Mouse (Mus musculus): ENCODE results near the gene Lrrc8b.

Gene Lrrc8b

GRCm38 (mm10) chr5:105484891-105485290, 69.3 kb downstream of the Lrrc8b start:
- no peak for DNase-seq

GRCm38 (mm10) chr5:105490211-105490610, 74.6 kb downstream of the Lrrc8b start:
- DNase-seq = no peak

- no peak for DNase-seq
These were observed 75.8 kb downstream of the Lrrc8b start for GRCm38 (mm10) chr5:105491389-105491788.

GRCm38 (mm10) chr5:105492367-105493246, 77.0 kb downstream of the Lrrc8b start:
- DNase-seq = no peak

- no peak for DNase-seq
These were observed 77.8 kb downstream of the Lrrc8b start for GRCm38 (mm10) chr5:105493377-105493776.

- no peak for DNase-seq
These were observed 78.8 kb downstream of the Lrrc8b start for GRCm38 (mm10) chr5:105494246-105494917.

- DNase-seq = peak; percentile 63
These were observed 79.6 kb downstream of the Lrrc8b start for GRCm38 (mm10) chr5:105494918-105495901.

GRCm38 (mm10) chr5:105496133-105496532, 80.6 kb downstream of the Lrrc8b start:
- no peak for DNase-seq

GRCm38 (mm10) chr5:105496586-105496985, 81.0 kb downstream of the Lrrc8b start:
- no peak for DNase-seq

GRCm38 (mm10) chr5:105498429-105499000, 82.9 kb downstream of the Lrrc8b start:
- DNase-seq = no peak

- DNase-seq = no peak
These were observed 83.8 kb downstream of the Lrrc8b start for GRCm38 (mm10) chr5:105499396-105499795.

- DNase-seq = no peak
These were observed 84.9 kb downstream of the Lrrc8b start for GRCm38 (mm10) chr5:105500132-105501121.

- no peak for DNase-seq
These were observed 85.6 kb downstream of the Lrrc8b start for GRCm38 (mm10) chr5:105501136-105501535.

GRCm38 (mm10) chr5:105508813-105509212, 93.2 kb downstream of the Lrrc8b start:
- no peak for DNase-seq

- DNase-seq = no peak
These were observed 96.7 kb downstream of the Lrrc8b start for GRCm38 (mm10) chr5:105512297-105512696.

- DNase-seq = no peak
These were observed 100.0 kb downstream of the Lrrc8b start for GRCm38 (mm10) chr5:105515532-105515931.

GRCm38 (mm10) chr5:105516290-105516689, 100.7 kb downstream of the Lrrc8b start:
- no peak for DNase-seq

- no peak for DNase-seq
These were observed 102.5 kb downstream of the Lrrc8b start for GRCm38 (mm10) chr5:105517992-105518625.

- peak; percentile 45 for DNase-seq
These were observed 103.1 kb downstream of the Lrrc8b start for GRCm38 (mm10) chr5:105518626-105519095.

Measured in layer of hippocampus, adult 9-11 months (tissue).